Mouse (Mus musculus) brain, embryonic 14.5 days (tissue): ENCODE results near the gene Mospd3.

Experiments used
- CTCF ChIP-seq: fragments of 200-500 bp; IDR thresholded peaks from 2 replicates; pipeline ENCODE4 v1.5.1; 2012; ENCODE audit warnings: inconsistent platforms, mild to moderate bottlenecking, moderate library complexity, borderline replicate concordance; ENCODE audit not compliant: insufficient read depth, insufficient read length; ENCODE audit errors: extremely low read depth
- POLR2A ChIP-seq: fragments of 200-500 bp; IDR thresholded peaks from 2 replicates; pipeline ENCODE4 v1.6.1; 2012; ENCODE audit warnings: mild to moderate bottlenecking, inconsistent platforms, borderline replicate concordance; ENCODE audit not compliant: poor library complexity, insufficient read depth, insufficient read length, severe bottlenecking; ENCODE audit errors: extremely low read depth

- TF ChIP-seq CTCF (no peak), POLR2A (no peak)
Observed at GRCm38 (mm10) chr5:137601365-137601729, 489 bp upstream of the Mospd3 start.
